Mouse (Mus musculus) activated CD4-positive, CD25-positive, alpha-beta regulatory T cell, adult 9 weeks (primary cell): ENCODE data around the gene Etfb. TPM values are rescaled to one million over a fixed set of nuclear protein-coding genes. Genes with fewer than 3 reads are reported as not detected.

Experiments used
- polyA plus RNA-seq: library from polyadenylated mRNA; unstranded; fragments of 100-300 nt; shearing (Covaris generic); gene quantifications from one replicate; pipeline ENCODE4 v1.2.1, GENCODE M21; 2017

Etfb gene
- 153 TPM for polyA plus RNA-seq

DNA sequence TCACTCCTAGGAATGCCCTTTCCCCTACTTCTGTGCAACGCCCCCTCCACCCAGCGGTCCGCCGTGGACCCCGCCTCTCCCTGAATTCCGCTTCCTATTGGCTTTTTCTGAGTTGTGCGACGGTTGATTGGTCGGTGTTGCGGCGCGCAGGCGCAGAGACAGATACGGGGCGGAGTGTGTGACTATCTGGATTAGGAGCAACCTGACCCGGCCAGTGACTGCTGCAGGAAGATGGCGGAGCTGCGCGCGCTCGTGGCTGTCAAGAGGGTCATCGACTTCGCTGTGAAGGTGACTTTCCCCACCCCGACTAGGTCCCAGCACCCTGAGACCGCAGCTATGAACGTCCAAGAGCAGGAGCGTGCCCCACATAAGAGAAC is at the start of gene Etfb, which contains the start of gene Gm45233:
Etfb (plus strand) TSS at position 167 of the 377 bp plus-strand sequence.
Gm45233 (plus strand) TSS at position 212 of the 377 bp plus-strand sequence.

DNA sequence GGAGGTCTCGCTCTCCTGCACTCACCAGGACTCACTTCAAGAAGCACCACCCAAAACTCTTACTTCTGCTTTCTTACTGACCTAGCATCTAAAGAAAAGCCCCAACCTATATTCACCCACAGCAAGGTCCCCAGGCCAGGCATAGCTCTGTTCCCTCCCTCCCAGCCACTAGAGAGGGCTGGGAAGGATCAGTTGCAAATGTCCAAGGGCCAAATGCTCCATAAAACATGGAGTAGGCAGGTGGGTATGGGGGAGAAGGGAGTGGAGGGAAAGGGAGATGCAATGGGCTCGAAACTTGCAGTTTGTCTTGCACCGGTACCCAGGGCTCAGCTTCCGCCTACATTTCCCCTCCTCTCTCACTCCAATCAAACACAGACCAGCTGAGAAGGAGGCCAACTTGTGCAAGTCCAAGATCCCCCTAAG is 35.7 kb upstream of the Etfb start, which contains the start of gene Siglecg:
Siglecg (plus strand) TSS at position 74 of the 423 bp plus-strand sequence.

DNA sequence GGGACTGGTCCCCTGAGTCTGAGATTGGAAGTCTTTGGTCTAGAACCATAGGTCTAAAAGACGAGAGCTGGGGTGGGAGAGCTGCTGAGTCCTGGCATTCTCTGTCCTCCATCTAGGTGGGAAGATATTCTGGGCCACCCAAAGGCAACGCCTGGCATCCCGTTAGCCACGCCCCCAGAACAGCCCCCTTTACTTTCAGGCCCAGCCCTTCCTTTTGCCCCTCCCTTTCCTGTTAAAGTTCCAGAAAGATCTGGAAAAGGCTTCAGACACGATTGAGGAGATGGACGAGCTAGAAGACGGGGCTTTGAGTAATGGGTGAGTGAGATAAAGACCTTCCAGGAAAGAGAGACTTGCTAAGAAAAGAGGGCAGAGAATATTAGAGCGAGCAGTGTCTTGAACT is 16.5 kb upstream of the Etfb start, which contains the start of gene Lim2:
Lim2 (plus strand) TSS at position 265 of the 400 bp plus-strand sequence.

DNA sequence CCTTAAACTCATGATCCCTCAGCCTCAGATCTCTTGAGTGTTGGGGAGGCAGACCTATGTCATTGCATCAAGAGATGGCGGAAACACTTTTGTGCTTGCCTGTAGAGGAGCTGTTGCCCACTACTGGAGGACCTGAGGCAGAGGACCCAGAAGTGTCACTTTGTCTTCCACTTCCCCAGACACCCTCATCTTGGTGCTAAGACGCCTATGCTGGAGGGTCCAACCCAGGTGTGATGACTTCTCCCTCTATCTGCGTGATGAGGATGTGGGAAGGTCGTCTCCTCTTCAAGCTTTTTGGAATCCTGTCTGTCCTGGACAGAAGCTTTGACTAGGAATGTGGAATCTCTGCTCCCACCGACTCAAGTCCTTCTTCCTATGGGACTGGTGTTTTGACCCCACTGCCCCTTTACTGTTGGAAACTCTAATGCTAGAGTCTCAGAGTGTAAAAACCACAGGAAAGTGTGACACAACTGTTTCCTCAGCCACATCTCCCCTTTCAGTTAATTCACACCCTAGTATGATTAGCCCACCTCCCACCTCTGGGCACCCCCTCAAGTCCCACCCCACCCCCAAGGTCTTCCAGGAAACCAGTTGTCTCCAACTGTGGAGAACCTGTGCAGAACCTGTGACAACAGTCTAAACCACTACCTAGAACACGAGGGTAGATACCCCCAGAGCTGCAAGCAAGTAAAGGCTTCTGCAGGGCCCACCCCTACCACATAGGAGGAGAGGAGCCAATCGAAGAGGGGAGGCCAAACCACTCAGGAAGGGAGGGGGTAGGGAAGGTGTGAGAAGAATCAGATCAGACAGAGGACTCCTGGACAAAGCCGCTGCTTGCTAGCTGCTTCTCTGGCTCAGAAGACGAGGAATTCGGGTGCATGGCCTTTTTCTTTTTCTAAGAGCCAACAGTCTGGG is 7.3 kb upstream of the Etfb start, which contains the start of gene Nkg7:
Nkg7 (plus strand) TSS at position 733 of the 915 bp plus-strand sequence.

DNA sequence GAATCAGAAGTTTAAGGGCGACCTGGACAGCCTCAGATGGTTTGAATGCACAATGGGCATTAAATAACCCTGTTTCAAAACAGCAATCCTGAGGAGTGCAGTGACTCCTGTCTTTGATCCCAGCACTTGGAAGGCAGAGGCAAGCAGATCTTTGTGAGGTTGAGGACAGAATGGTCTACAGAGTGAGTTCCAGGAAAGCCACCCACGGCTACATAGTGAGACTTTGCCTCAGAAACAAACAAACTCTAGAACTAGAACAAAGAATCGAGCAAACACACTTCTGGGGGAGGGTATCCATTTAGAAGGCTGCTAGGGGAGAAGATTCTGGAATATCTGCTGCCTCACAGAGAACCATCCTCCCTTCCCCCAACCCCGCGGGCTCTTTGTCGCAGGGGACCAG is 3.4 kb upstream of the Etfb start, which contains the start of gene Cldnd2:
Cldnd2 (plus strand) TSS at position 301 of the 400 bp plus-strand sequence.

DNA sequence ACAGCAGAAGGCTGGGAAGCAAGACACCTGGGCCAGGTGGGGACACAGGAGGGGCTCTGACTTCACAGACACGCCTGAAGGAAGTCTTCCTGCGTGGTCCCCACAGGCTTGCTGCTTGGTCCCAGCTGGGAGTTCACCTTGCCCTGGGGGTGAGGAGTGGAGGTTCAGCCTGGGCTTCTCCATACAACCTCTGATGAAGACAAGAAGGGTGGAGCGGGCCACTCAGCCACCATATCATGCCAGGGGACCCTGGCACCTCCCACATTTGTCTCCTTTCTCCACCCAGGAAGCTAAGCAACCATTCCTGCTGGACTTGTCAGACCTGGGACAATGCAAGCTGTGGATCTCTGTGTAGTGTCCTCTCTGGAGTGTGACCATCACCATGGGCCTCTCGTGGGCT is 19.0 kb downstream of the Etfb start, which contains the start of gene Vsig10l:
Vsig10l (plus strand) TSS at position 301 of the 400 bp plus-strand sequence.

DNA sequence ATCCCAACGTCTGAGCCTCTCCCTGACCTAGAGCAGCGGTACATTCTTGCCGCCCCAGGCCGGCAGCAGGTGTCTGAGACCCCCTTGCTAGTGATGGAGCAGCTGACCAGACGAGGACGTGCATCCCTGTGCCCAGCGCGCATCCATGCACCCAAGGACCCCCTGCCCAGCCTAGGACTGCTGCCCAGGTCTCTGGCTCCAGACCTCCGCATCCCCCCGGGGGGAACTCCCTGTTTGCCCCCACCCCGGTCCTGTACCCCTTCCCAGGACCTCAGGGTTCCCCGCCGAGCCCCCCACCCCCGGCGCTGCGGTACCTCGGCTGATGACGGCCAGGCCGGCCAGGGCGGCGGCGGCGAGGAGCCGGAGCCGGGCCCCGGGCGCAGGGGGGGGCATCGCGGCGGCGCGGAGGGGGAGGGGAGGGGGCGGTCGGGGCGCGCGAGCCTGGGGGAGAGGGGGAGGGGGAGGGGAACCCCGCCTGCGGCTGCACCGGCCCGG is 45.8 kb downstream of the Etfb start, which contains the start of gene Iglon5:
Iglon5 (minus strand) TSS at position 445 of the 495 bp plus-strand sequence.

Other genes starting within 250 kb of the Etfb start
- gene Zfp715, start 130.8 kb upstream of the Etfb start, polyA plus RNA-seq, result 24.8 TPM
- not detected for gene Siglecf, start 92.7 kb upstream of the Etfb start, polyA plus RNA-seq
- 0.31 TPM for gene Siglecg, start 35.9 kb upstream of the Etfb start, polyA plus RNA-seq
- gene Lim2, start 16.4 kb upstream of the Etfb start, polyA plus RNA-seq, result not detected
- gene Nkg7, start 7.0 kb upstream of the Etfb start, polyA plus RNA-seq, result 186 TPM
- gene Cldnd2, start 3.3 kb upstream of the Etfb start, polyA plus RNA-seq, result not detected
- not detected for gene Gm45233, start within 50 bp of the Etfb start, polyA plus RNA-seq
- 3.5 TPM for gene Vsig10l, start 19.1 kb downstream of the Etfb start, polyA plus RNA-seq
- gene Iglon5, start 46.0 kb downstream of the Etfb start, polyA plus RNA-seq, result not detected
- not detected for gene 4931406B18Rik, start 61.9 kb downstream of the Etfb start, polyA plus RNA-seq
- 0.29 TPM for gene Cd33, start 100.3 kb downstream of the Etfb start, polyA plus RNA-seq
- 5.5 TPM for gene Zfp658, start 118.2 kb downstream of the Etfb start, polyA plus RNA-seq
- 13.9 TPM for gene Zfp719, start 135.5 kb downstream of the Etfb start, polyA plus RNA-seq
- gene Zfp819, start 163.1 kb downstream of the Etfb start, polyA plus RNA-seq, result not detected
- not detected for gene Ceacam18, start 190.6 kb downstream of the Etfb start, polyA plus RNA-seq
- gene Siglece, start 216.1 kb downstream of the Etfb start, polyA plus RNA-seq, result 1.4 TPM
- gene Ctu1, start 227.9 kb downstream of the Etfb start, polyA plus RNA-seq, result 3.6 TPM
- gene Klk14, start 246.3 kb downstream of the Etfb start, polyA plus RNA-seq, result not detected